18 mouse cellular contexts compared by ENCODE assay signal in genomic region chr4:103540960-103541359, GRCm38 (mm10).
"Had no signal": no experiment of that assay in that cellular context is flagged by ENCODE, and none has a peak within 500 bp of the region (broad histone marks: within the 10 kb centered on the region; RNA-seq: fewer than 3 reads in every experiment).

No protein-coding gene starts in this region.

- H3K4me2 ChIP-seq: midbrain, embryonic 12.5 days; neural tube, embryonic 13.5 days; neural tube, embryonic 15.5 days had no signal

- H3K4me1 ChIP-seq: midbrain, embryonic 10.5 days; neural tube, embryonic 15.5 days had no signal

- DNase-seq: lung, adult 18-20 months; lung, postnatal 10 days; lung, postnatal 4 days; midbrain, embryonic 14.5 days; retina, postnatal 1 day; right cerebral cortex, adult 18-20 months; right cerebral cortex, postnatal 25 days; right cerebral cortex, postnatal 4 days; spleen, adult 18-20 months; thymus, adult 2 months; thymus, postnatal 25 days; thymus, postnatal 4 days had no signal

- H3K27me3 ChIP-seq: midbrain, embryonic 12.5 days; neural tube, embryonic 13.5 days; neural tube, embryonic 15.5 days had no signal

- H3K27ac ChIP-seq: liver, embryonic 14.5 days; midbrain, embryonic 10.5 days; midbrain, embryonic 12.5 days; neural tube, embryonic 13.5 days; neural tube, embryonic 15.5 days had no signal

- H3K9ac ChIP-seq: liver, embryonic 14.5 days; midbrain, embryonic 12.5 days; neural tube, embryonic 13.5 days; neural tube, embryonic 15.5 days had no signal

- H3K4me3 ChIP-seq: midbrain, embryonic 10.5 days; midbrain, embryonic 12.5 days; myocyte; neural tube, embryonic 13.5 days; neural tube, embryonic 15.5 days had no signal

- H3K9me3 ChIP-seq: midbrain, embryonic 10.5 days; midbrain, embryonic 12.5 days; neural tube, embryonic 13.5 days; neural tube, embryonic 15.5 days had no signal

- H3K36me3 ChIP-seq: midbrain, embryonic 10.5 days; midbrain, embryonic 12.5 days; neural tube, embryonic 13.5 days; neural tube, embryonic 15.5 days had no signal
